Mouse (Mus musculus) limb, embryonic 11.5 days (tissue): ENCODE data around the gene Arhgap30. TPM values are rescaled to one million over a fixed set of nuclear protein-coding genes. Genes with fewer than 3 reads are reported as not detected.
A peak's percentile ranks its signal among the peaks of the same experiment; 100 is the strongest.

Experiments used
- ATAC-seq: fragments of 200-750 bp; cut with Nextera tagmentation; 2 replicates; pipeline ENCODE4 v1.8.0; 2017; ENCODE audit warnings: low read depth; ENCODE audit not compliant: insufficient number of reproducible peaks, low FRiP score, low TSS enrichment
- DNase-seq: peaks from one replicate; pipeline ENCODE4 v3.0.0-alpha.2; 2015; ENCODE audit warnings: low spot score
- H3K27ac ChIP-seq: fragments of 300-500 bp; sonication (generic); replicated peaks from 2 replicates; pipeline ENCODE4 v1.5.1; 2014; ENCODE audit warnings: low read depth, mild to moderate bottlenecking, low read length
- H3K27me3 ChIP-seq: fragments of 300-500 bp; sonication (generic); 2 replicates; pipeline ENCODE4 v1.6.1; 2014; ENCODE audit warnings: mild to moderate bottlenecking, low read length, mixed read lengths; ENCODE audit not compliant: control insufficient read depth, insufficient read depth
- H3K36me3 ChIP-seq: fragments of 300-500 bp; sonication (generic); 2 replicates; pipeline ENCODE4 v1.6.1; 2014; ENCODE audit warnings: mild to moderate bottlenecking, low read length, moderate library complexity, mixed read lengths; ENCODE audit not compliant: control insufficient read depth, insufficient read depth
- H3K4me1 ChIP-seq: fragments of 300-500 bp; sonication (generic); 2 replicates; pipeline ENCODE4 v1.6.1; 2014; ENCODE audit warnings: low read length, mixed read lengths; ENCODE audit not compliant: control insufficient read depth, insufficient read depth
- H3K4me2 ChIP-seq: fragments of 300-500 bp; sonication (generic); 2 replicates; pipeline ENCODE4 v1.6.1; 2014; ENCODE audit warnings: low read depth, mild to moderate bottlenecking, moderate library complexity; ENCODE audit not compliant: severe bottlenecking
- H3K4me3 ChIP-seq: fragments of 300-500 bp; sonication (generic); 2 replicates; pipeline ENCODE4 v1.5.1; 2014; ENCODE audit warnings: low read depth, low read length
- H3K9ac ChIP-seq: fragments of 300-500 bp; sonication (generic); 2 replicates; pipeline ENCODE4 v1.6.1; 2014; ENCODE audit warnings: mild to moderate bottlenecking, low read length
- H3K9me3 ChIP-seq: fragments of 300-500 bp; sonication (generic); 2 replicates; pipeline ENCODE4 v1.6.1; 2016; ENCODE audit warnings: low read length; ENCODE audit not compliant: control insufficient read depth
- WGBS: fragments of 180-500 bp; shearing (Covaris S2); extraction: QIAGEN DNeasy Blood & Tissue Kit; methylation state at CpG from one replicate; pipeline ENCODE4 v1.1.7; 2014; 5-methylcytosine and 5-hydroxymethylcytosine counted together
- polyA plus RNA-seq: library from polyadenylated mRNA; unstranded; fragments of >200 nt; fragmentation: Nextera tagmentation; extraction: Ambion mirVana; gene quantifications from 2 replicates; pipeline ENCODE4 v1.2.1, GENCODE M21; 2014

Arhgap30 gene
- polyA plus RNA-seq, 1 experiment from 2014 or later, result 0.55 TPM

DNA sequence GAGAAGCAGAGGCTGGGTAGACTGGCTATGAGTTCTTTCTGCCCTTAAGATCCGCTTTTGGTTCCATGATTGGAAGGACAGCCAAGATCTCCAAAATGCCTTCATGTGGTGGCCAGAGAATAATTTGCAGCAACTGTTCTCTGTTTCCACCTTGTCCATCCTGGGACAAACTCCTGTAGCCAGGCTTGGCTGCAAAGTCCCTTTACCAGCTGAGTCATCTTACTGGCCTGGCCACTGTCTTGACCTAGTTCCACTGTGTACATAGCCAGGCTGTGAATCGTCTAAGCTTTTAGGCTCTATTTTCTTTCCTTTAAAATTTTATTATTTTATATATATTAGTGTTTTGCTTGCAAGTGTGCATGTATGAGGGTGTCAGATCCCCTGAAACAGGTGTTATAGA lies 39.5 kb upstream of the Arhgap30 start:
- no peaks in the 10 kb centered on the region for H3K9me3 ChIP-seq
- no peak overlapping the region for H3K9ac ChIP-seq
- DNase-seq, result no peak
- peaks cover 3% of the 10 kb centered on the region; the same call in 1 of the 2 replicates for H3K4me1 ChIP-seq
- no peak for ATAC-seq
- no peak overlapping the region for H3K4me3 ChIP-seq
- H3K4me2 ChIP-seq, result no peak overlapping the region
- WGBS, result 93% methylated on average over 2 of the region's 2 CpGs
- H3K27ac ChIP-seq, result no peak overlapping the region
- H3K36me3 ChIP-seq, result no peaks in the 10 kb centered on the region
- no peaks in the 10 kb centered on the region for H3K27me3 ChIP-seq

DNA sequence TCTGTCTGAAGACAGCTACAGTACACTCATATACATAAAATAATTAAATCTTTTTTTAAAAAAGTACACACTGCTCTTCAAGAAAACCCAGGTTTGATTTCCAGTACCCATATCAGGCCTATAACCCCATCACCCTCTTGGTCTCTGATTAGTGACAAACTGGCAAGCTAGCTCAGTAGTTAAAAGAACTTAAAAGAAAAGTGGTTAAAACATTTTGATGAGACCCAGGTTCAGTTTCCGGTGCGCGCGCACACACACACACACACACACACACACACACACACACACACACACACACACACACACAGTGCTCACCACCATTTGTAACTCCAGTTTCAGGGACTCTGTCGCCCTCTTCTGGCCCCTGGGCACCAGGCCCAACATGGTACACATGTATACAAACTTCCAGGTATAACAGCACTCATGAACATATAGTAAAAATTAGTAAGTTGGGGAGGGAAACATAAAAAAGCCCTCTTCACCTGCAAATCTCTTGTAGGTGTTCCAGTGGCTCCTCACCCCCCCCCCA lies 32.9 kb upstream of the Arhgap30 start:
- Histone ChIP-seq H3K27me3 (no peaks in the 10 kb centered on the region), H3K27ac (no peak overlapping the region), H3K36me3 (no peaks in the 10 kb centered on the region), H3K9me3 (no peaks in the 10 kb centered on the region; the same call in 1 of the 2 replicates), H3K4me1 (peaks cover 5% of the 10 kb centered on the region), H3K4me3 (no peak overlapping the region), H3K9ac (no peak overlapping the region), H3K4me2 (no peak overlapping the region)
- 81% methylated on average over 5 of the region's 5 CpGs for WGBS
- ATAC-seq (no peak), DNase-seq (peak; percentile 53)

DNA sequence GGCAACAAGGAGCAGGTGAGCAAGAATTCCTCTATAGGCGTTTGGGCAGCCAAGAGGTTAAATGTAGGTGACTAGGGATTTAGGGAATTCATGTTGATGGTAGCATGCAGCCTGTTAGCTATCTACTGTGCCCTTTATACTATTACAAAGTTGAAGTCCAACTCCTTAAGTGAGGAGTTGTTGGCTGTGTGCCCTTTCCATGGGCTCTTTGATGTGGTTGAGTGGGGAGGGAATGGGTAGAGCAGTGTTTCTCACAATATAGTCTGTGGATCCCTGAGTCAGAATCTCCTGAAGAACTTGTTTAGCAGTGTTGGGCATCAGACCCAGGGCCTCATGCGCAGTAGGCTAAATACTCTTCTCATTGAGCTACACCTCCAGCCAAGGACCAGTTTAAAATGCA lies 31.9 kb upstream of the Arhgap30 start:
- Histone ChIP-seq H3K9ac (no peak overlapping the region), H3K9me3 (no peaks in the 10 kb centered on the region; the same call in 1 of the 2 replicates), H3K4me1 (peaks cover 5% of the 10 kb centered on the region), H3K4me2 (no peak overlapping the region), H3K27ac (no peak overlapping the region), H3K27me3 (no peaks in the 10 kb centered on the region), H3K4me3 (no peak overlapping the region), H3K36me3 (no peaks in the 10 kb centered on the region)
- ATAC-seq, result no peak
- WGBS, result 83% methylated on average over 2 of the region's 2 CpGs
- DNase-seq, result no peak

DNA sequence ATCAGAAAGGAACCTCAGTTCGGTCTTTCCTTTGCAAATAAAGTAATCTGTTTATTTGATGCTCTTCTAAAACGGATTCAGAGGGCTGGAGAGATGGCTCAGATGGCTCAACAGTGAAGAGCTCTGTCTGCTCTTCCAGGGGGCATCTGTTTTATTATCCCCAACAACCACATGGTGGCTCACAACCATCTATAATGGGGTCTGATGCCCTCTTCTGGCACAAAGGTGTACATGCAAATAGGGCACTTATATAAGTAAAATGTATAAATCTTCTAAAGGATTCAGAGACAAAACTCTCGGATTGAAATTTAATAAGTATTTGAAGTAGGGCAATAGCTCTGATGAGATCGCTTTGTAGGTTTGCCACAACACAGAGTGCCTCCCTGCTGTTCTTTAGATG lies 30.3 kb upstream of the Arhgap30 start:
- 76% methylated on average over 4 of the region's 4 CpGs for WGBS

DNA sequence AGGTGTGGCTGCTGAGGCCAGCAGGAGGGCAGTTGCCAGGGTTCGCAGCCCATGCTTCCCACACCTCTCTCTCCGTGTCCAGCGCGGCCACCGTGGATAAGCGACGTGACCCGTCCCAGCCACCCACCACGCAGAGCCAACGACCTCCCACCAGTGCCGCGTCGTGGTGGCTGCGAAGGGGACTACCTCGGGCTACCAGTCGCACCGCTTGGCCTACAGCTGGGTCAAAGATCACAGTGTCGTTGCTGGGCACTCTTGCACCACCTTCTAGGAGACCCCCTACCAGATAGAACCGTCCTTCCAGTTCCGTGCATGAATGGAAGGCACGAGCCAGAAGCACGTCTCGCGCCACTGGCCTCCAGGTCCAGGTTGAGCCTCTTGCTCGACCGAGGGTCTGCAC lies 28.5 kb upstream of the Arhgap30 start:
- Histone ChIP-seq H3K4me1 (peaks cover 5% of the 10 kb centered on the region), H3K9ac (peak overlapping the region; percentile 61; the same call in 1 of the 2 replicates), H3K4me2 (peak overlapping the region; percentile 85), H3K27ac (no peak overlapping the region), H3K9me3 (no peaks in the 10 kb centered on the region; the same call in 1 of the 2 replicates), H3K36me3 (no peaks in the 10 kb centered on the region), H3K27me3 (no peaks in the 10 kb centered on the region), H3K4me3 (peak overlapping the region; percentile 47)
- DNase-seq, result no peak
- ATAC-seq, result peak; percentile 56
- 5% methylated on average over 26 of the region's 26 CpGs for WGBS

More for the DNA sequence above, 30.3 kb upstream of the Arhgap30 start:
- Histone ChIP-seq H3K9me3 (no peaks in the 10 kb centered on the region; the same call in 1 of the 2 replicates), H3K9ac (no peak overlapping the region), H3K4me1 (peaks cover 5% of the 10 kb centered on the region), H3K4me2 (no peak overlapping the region), H3K27ac (no peak overlapping the region), H3K36me3 (no peaks in the 10 kb centered on the region), H3K27me3 (no peaks in the 10 kb centered on the region), H3K4me3 (no peak overlapping the region)
- DNase-seq, result no peak
- ATAC-seq, result no peak

DNA sequence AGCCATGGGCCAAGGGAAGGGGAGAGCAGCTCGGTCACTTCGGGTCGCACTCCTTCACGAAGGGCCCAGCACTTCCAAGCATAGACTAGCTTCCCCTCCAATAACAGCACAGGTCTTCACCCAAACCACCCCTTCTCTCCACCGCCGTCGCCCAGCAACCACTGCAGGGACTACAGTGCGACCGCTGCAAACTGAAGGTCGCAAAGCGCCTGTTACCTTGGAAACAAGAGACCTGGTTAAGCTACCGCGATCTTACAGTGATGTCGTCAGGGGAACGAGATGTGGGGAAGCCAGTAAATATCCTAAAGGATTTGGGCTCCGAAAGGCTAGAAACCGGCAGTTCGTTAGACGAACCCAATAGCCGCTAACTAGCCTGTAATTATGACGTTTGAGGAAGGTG lies 28.1 kb upstream of the Arhgap30 start, which contains the start of gene Klhdc9:
TSS of gene Klhdc9 (minus strand) at position 143 of the 400 bp plus-strand sequence.
- H3K4me1 ChIP-seq, result peaks cover 5% of the 10 kb centered on the region
- H3K27ac ChIP-seq, result no peak within 1 kb of the TSS
- no peaks in the 10 kb centered on the region; the same call in 1 of the 2 replicates for H3K9me3 ChIP-seq
- H3K4me2 ChIP-seq, result peak within 1 kb of the TSS; percentile 85
- H3K9ac ChIP-seq, result peak within 1 kb of the TSS; percentile 68
- DNase-seq, result peak; percentile 96
- ATAC-seq, result peak; percentile 92
- H3K36me3 ChIP-seq, result no peaks in the 10 kb centered on the region
- H3K4me3 ChIP-seq, result peak within 1 kb of the TSS; percentile 47
- no peaks in the 10 kb centered on the region for H3K27me3 ChIP-seq
- WGBS, result under 1% methylated on average over 21 of the region's 21 CpGs

DNA sequence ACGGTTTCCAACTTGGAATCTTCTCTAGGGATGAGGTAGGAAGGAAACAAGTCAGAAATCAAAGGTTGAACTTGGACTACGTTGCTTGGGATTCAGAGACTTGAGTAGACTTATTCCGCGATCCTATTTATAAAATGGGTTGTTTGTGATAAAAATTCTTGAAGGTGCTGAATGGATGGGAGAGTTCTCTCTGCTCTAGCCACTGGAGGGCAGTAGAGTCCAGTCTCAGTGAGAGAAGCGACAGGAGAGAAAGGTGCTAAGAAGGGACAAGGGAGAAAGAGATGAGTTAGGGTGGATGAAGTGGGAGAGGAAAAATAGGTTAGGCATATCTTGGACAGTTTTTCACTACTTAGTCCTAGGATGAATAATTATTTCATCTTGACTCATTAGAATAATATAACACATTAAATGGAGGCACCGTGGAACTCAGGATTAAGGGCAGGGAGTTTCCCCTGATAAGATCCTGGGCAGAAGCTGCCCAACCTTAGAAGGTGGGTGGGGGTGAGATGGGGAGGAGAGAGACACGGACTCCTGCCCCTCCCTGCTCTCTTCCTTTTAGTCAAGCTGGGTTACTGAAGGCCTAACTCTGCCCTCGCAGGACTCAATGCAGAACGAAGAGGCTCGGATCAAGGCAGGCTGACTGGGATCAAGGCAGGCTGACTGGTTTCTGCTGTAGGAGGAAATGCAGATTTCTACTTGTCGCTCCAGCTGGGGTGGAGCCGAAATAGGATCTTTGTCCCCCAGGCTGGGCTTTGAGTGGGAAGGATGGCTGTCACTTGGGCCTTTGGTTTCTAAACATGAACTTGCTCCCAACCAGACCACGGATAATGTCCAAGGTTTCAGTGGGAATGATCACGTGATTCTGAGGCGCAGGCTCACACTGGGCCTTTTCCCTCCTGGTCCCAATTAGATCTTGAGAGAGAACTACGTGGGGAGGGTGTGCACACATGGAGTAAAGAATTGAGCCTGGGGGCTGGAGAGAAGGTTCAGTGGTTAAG lies 27.3 kb upstream of the Arhgap30 start:
- Histone ChIP-seq H3K4me3 (peak overlapping the region; percentile 47), H3K27me3 (no peaks in the 10 kb centered on the region), H3K9ac (peak overlapping the region; percentile 68), H3K4me2 (peak overlapping the region; percentile 85), H3K9me3 (no peaks in the 10 kb centered on the region; the same call in 1 of the 2 replicates), H3K36me3 (no peaks in the 10 kb centered on the region), H3K27ac (no peak overlapping the region), H3K4me1 (peaks cover 5% of the 10 kb centered on the region)
- ATAC-seq (peak; percentile 55), DNase-seq (peak; percentile 78)
- WGBS, result 24% methylated on average over 16 of the region's 16 CpGs

DNA sequence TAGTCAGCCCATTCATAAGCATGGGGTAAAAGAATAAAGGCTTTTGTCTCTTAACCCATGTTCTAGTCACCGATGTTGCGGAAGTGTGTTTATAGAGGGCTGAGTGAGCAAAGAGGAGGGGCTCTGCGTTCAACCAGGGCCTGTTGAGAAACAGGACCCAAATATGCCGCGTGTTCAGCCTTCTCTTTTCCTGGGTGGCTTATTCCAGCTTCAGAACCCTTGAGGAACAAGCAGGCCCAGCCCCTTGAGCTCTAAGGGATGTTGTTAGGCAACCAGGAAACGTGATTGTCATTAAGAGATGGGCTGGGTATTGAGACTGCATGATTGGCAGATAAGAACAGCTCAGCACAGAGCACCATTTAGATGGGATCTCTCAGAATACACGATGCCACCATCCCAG lies 22.8 kb upstream of the Arhgap30 start:
- Histone ChIP-seq H3K9me3 (no peaks in the 10 kb centered on the region), H3K4me2 (no peak overlapping the region), H3K4me3 (no peak overlapping the region), H3K9ac (no peak overlapping the region), H3K4me1 (no peaks in the 10 kb centered on the region), H3K27me3 (no peaks in the 10 kb centered on the region), H3K36me3 (no peaks in the 10 kb centered on the region), H3K27ac (no peak overlapping the region)
- no peak for ATAC-seq
- WGBS, result 72% methylated on average over 7 of the region's 7 CpGs
- DNase-seq, result no peak
